Mouse (Mus musculus) heart, adult 2 months (tissue): Measurements from ENCODE around the gene A930009A15Rik. TPM values are rescaled to one million over a fixed set of nuclear protein-coding genes. Genes with fewer than 3 reads are reported as not detected.

Source experiments
- DNase-seq, 2 experiments: peaks; one replicate each; pipeline ENCODE4 v3.0.0; 2021
- H3K27ac ChIP-seq: fragments of 200-600 bp; 2 replicates; pipeline ENCODE4 v1.8.1; 2022
- H3K27me3 ChIP-seq: fragments of 200-500 bp; 2 replicates; pipeline ENCODE4 v1.6.1; 2012; ENCODE audit warnings: mild to moderate bottlenecking, low read length, inconsistent platforms, mixed read lengths; ENCODE audit not compliant: control insufficient read depth, insufficient read depth
- H3K36me3 ChIP-seq: fragments of 200-500 bp; 2 replicates; pipeline ENCODE4 v1.6.1; 2012; ENCODE audit warnings: low read length, inconsistent platforms; ENCODE audit not compliant: control insufficient read depth, insufficient read depth
- H3K4me1 ChIP-seq: fragments of 200-500 bp; 2 replicates; pipeline ENCODE4 v1.6.1; 2011; ENCODE audit warnings: low read length; ENCODE audit not compliant: control insufficient read depth, insufficient read depth
- H3K4me3 ChIP-seq: fragments of 200-600 bp; 2 replicates; pipeline ENCODE4 v1.8.1; 2022
- H3K79me2 ChIP-seq: fragments of 200-500 bp; replicated peaks from 2 replicates; pipeline ENCODE4 v1.6.1; 2012; ENCODE audit warnings: mild to moderate bottlenecking, inconsistent platforms, low read length, moderate library complexity, mixed read lengths; ENCODE audit not compliant: control insufficient read depth, insufficient read depth
- H3K9ac ChIP-seq: fragments of 200-500 bp; 2 replicates; pipeline ENCODE4 v1.6.1; 2012; ENCODE audit warnings: low read depth, mild to moderate bottlenecking, control low read depth, inconsistent platforms, low read length, mixed read lengths
- CTCF ChIP-seq: fragments of 200-600 bp; IDR thresholded peaks from 2 replicates; pipeline ENCODE4 v1.8.1; 2022; ENCODE audit warnings: antibody characterized with exemption, mild to moderate bottlenecking, moderate library complexity
- EP300 ChIP-seq: fragments of 200-500 bp; IDR thresholded peaks from 2 replicates; pipeline ENCODE4 v1.6.1; 2011; ENCODE audit warnings: low read depth, low read length, control low read depth; ENCODE audit not compliant: insufficient read depth
- POLR2A ChIP-seq: fragments of 200-500 bp; IDR thresholded peaks from 2 replicates; pipeline ENCODE4 v1.6.1; 2011; ENCODE audit warnings: mild to moderate bottlenecking, low read depth, low read length, control low read depth; ENCODE audit not compliant: insufficient read depth
- WGBS: fragments of 180-500 bp; shearing (Covaris S2); methylation state at CpG from one replicate; pipeline ENCODE4 v1.1.7; 2018; 5-methylcytosine and 5-hydroxymethylcytosine counted together
- intact Hi-C: fragments of 180-260 bp; cut with DNase I; formaldehyde crosslinking; loops from one replicate; pipeline ENCODE4 v1.15.1; 2025
- polyA plus RNA-seq: library from polyadenylated mRNA; depleted of rRNA; stranded (reverse); fragments of >200 nt; gene quantifications from 2 replicates; pipeline ENCODE4 v1.2.3, GENCODE M21; 2012
- total RNA-seq, 2 experiments: library from RNA; stranded (reverse); gene quantifications; 2 replicates each; pipeline ENCODE4 v1.2.3; 2021

Gene A930009A15Rik
- total and polyA plus RNA-seq, 3 experiments: not detected

GRCm38 (mm10) chr10:115561136-115561880 lies 8.5 kb upstream of the A930009A15Rik start:
- 48% methylated on average over 12 of the region's 12 CpGs for WGBS
- Histone ChIP-seq H3K4me1 (no peaks in the 10 kb centered on the region), H3K27me3 (no peaks in the 10 kb centered on the region), H3K79me2 (no peaks in the 10 kb centered on the region), H3K36me3 (no peaks in the 10 kb centered on the region), H3K9ac (no peak overlapping the region), H3K27ac (no peak overlapping the region), H3K4me3 (no peak overlapping the region)
- intact Hi-C loops: no loop called here
- no peak for DNase-seq
- TF ChIP-seq POLR2A (no peak), EP300 (no peak), CTCF (no peak)

- no peak for DNase-seq
- no peak overlapping the region for H3K27ac ChIP-seq
These were observed 6.7 kb upstream of the A930009A15Rik start for GRCm38 (mm10) chr10:115562911-115563686.

GRCm38 (mm10) chr10:115563961-115564360 lies 5.8 kb upstream of the A930009A15Rik start:
- Histone ChIP-seq H3K79me2 (no peaks in the 10 kb centered on the region), H3K4me1 (no peaks in the 10 kb centered on the region), H3K27me3 (no peaks in the 10 kb centered on the region), H3K4me3 (no peak overlapping the region), H3K27ac (no peak overlapping the region), H3K9ac (no peak overlapping the region), H3K36me3 (no peaks in the 10 kb centered on the region)
- intact Hi-C loops: no loop called here
- WGBS: 79% methylated on average over 5 of the region's 5 CpGs
- DNase-seq: no peak
- TF ChIP-seq POLR2A: no peak
- no peak for TF ChIP-seq EP300
- TF ChIP-seq CTCF: no peak

More at GRCm38 (mm10) chr10:115562911-115563686, 6.7 kb upstream of the A930009A15Rik start:
- H3K4me3 ChIP-seq: no peak overlapping the region
- no peaks in the 10 kb centered on the region for H3K36me3 ChIP-seq
- H3K4me1 ChIP-seq: no peaks in the 10 kb centered on the region
- no peaks in the 10 kb centered on the region for H3K79me2 ChIP-seq
- no peak overlapping the region for H3K9ac ChIP-seq
- no peaks in the 10 kb centered on the region for H3K27me3 ChIP-seq
- intact Hi-C loops: no loop called here
- no peak for TF ChIP-seq CTCF
- TF ChIP-seq EP300: no peak
- TF ChIP-seq POLR2A: no peak
- WGBS: 83% methylated on average over 4 of the region's 4 CpGs

GRCm38 (mm10) chr10:115570577-115570976 lies 791 bp downstream of the A930009A15Rik start:
- Histone ChIP-seq H3K9ac (no peak overlapping the region), H3K27me3 (no peaks in the 10 kb centered on the region), H3K36me3 (no peaks in the 10 kb centered on the region), H3K79me2 (no peaks in the 10 kb centered on the region), H3K4me1 (no peaks in the 10 kb centered on the region), H3K27ac (no peak overlapping the region), H3K4me3 (no peak overlapping the region)
- intact Hi-C loops: no loop called here
- WGBS: 67% methylated on average over 2 of the region's 2 CpGs
- TF ChIP-seq CTCF (no peak), EP300 (no peak), POLR2A (no peak)
- no peak for DNase-seq

- no peak overlapping the region for H3K27ac ChIP-seq
- 86% methylated on average over 6 of the region's 6 CpGs for WGBS
- TF ChIP-seq POLR2A (no peak), EP300 (no peak), CTCF (no peak)
- DNase-seq: no peak
- H3K9ac ChIP-seq: no peak overlapping the region
- H3K79me2 ChIP-seq: no peaks in the 10 kb centered on the region
- no peaks in the 10 kb centered on the region for H3K27me3 ChIP-seq
- H3K4me1 ChIP-seq: no peaks in the 10 kb centered on the region
- intact Hi-C loops: no loop called here
- no peak overlapping the region for H3K4me3 ChIP-seq
- no peaks in the 10 kb centered on the region for H3K36me3 ChIP-seq
These were observed 1.5 kb downstream of the A930009A15Rik start for GRCm38 (mm10) chr10:115571317-115571716.

- Histone ChIP-seq H3K27me3 (no peaks in the 10 kb centered on the region), H3K36me3 (no peaks in the 10 kb centered on the region), H3K4me3 (no peak overlapping the region), H3K79me2 (no peaks in the 10 kb centered on the region), H3K27ac (no peak overlapping the region), H3K4me1 (no peaks in the 10 kb centered on the region), H3K9ac (no peak overlapping the region)
- WGBS: 52% methylated on average over 3 of the region's 3 CpGs
- no peak for TF ChIP-seq CTCF
- no peak for TF ChIP-seq EP300
- no peak for TF ChIP-seq POLR2A
- no peak for DNase-seq
- intact Hi-C loops: no loop called here
These were observed 2.1 kb downstream of the A930009A15Rik start for GRCm38 (mm10) chr10:115571734-115572440.
